Mouse (Mus musculus) thymus, adult 2 months (tissue): Measurements from ENCODE around the gene Mon2.

ENCODE experiments used
- CTCF ChIP-seq: fragments of 200-500 bp; IDR thresholded peaks from 2 replicates; pipeline ENCODE4 v1.5.1; 2012; ENCODE audit warnings: mild to moderate bottlenecking, control low read depth, low read length, moderate library complexity, borderline replicate concordance; ENCODE audit not compliant: control insufficient read depth, poor library complexity, insufficient read depth; ENCODE audit errors: extremely low read depth
- POLR2A ChIP-seq: fragments of 200-500 bp; IDR thresholded peaks from 2 replicates; pipeline ENCODE4 v1.6.1; 2012; ENCODE audit warnings: mild to moderate bottlenecking, low read length, control low read depth, moderate library complexity; ENCODE audit not compliant: control insufficient read depth, poor library complexity, insufficient read depth; ENCODE audit errors: extremely low read depth

GRCm38 (mm10) chr10:123113466-123113865 lies 37.2 kb upstream of the Mon2 start:
- TF ChIP-seq POLR2A (no peak), CTCF (no peak)
